Comparison of ENCODE assay signal across 28 mouse cellular contexts in the genomic region with DNA sequence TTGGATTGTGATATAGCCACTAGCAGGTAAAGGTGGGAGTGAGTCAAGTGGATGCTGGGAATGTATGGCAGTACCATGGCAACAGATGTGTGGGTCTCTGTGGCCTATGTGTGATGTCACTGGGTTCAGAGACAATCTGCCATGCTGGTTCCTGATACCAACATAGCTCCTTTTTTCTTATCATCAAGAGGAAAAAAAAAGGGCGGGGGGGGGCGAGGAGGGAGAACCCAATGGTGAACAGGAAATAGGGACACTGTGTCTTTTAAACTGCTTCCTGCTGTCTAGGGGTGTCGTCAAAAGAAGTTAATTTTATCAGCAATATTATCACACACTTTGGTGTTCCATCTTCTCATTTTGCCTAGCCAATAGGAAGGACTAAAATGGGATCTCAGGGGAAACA.
"Had no signal": no experiment of that assay in that cellular context is flagged by ENCODE, and none has a peak within 500 bp of the region (broad histone marks: within the 10 kb centered on the region; RNA-seq: fewer than 3 reads in every experiment).

No protein-coding gene starts in this region.

- H3K4me3 ChIP-seq: limb, embryonic 10.5 days; limb, embryonic 12.5 days; limb, embryonic 13.5 days; limb, embryonic 15.5 days; liver, embryonic 12.5 days; liver, embryonic 13.5 days; liver, embryonic 15.5 days; lung, embryonic 15.5 days; megakaryocyte, embryonic 14.5 days; midbrain, embryonic 10.5 days; midbrain, embryonic 12.5 days; midbrain, embryonic 13.5 days; midbrain, embryonic 15.5 days; myocyte; neural tube, embryonic 12.5 days had no signal

- H3K27ac ChIP-seq: limb, embryonic 10.5 days; limb, embryonic 12.5 days; limb, embryonic 13.5 days; limb, embryonic 15.5 days; liver, embryonic 12.5 days; liver, embryonic 13.5 days; liver, embryonic 14.5 days; liver, embryonic 15.5 days; lung, embryonic 15.5 days; macrophage; midbrain, embryonic 10.5 days; midbrain, embryonic 12.5 days; midbrain, embryonic 13.5 days; midbrain, embryonic 15.5 days; neural tube, embryonic 12.5 days had no signal

- H3K4me1 ChIP-seq: limb, embryonic 10.5 days; limb, embryonic 12.5 days; limb, embryonic 13.5 days; limb, embryonic 15.5 days; liver, embryonic 12.5 days; liver, embryonic 13.5 days; liver, embryonic 15.5 days; lung, embryonic 15.5 days; megakaryocyte, embryonic 14.5 days; midbrain, embryonic 13.5 days; midbrain, embryonic 15.5 days; neural tube, embryonic 12.5 days had no signal

- DNase-seq: left cerebral cortex, postnatal 4 days; liver; liver, embryonic 13.5 days; liver, postnatal 0 days; lung, adult 18-20 months; lung, adult 2 months; lung, embryonic 14.5 days; lung, postnatal 10 days; lung, postnatal 14 days; lung, postnatal 36 days; lung, postnatal 4 days; midbrain, embryonic 14.5 days had no signal

- H3K9ac ChIP-seq: limb, embryonic 12.5 days; limb, embryonic 13.5 days; limb, embryonic 15.5 days; liver, embryonic 12.5 days; liver, embryonic 13.5 days; liver, embryonic 14.5 days; liver, embryonic 15.5 days; liver, postnatal 0 days; lung, embryonic 14.5 days; lung, embryonic 15.5 days; midbrain, embryonic 12.5 days; midbrain, embryonic 13.5 days; midbrain, embryonic 15.5 days; neural tube, embryonic 12.5 days had no signal

- H3K9me3 ChIP-seq: limb, embryonic 10.5 days; limb, embryonic 12.5 days; limb, embryonic 13.5 days; limb, embryonic 15.5 days; liver, embryonic 12.5 days; liver, embryonic 13.5 days; liver, embryonic 15.5 days; lung, embryonic 15.5 days; megakaryocyte, embryonic 14.5 days; midbrain, embryonic 10.5 days; midbrain, embryonic 12.5 days; midbrain, embryonic 13.5 days; midbrain, embryonic 15.5 days; neural tube, embryonic 12.5 days had no signal

- H3K36me3 ChIP-seq: limb, embryonic 10.5 days; limb, embryonic 12.5 days; limb, embryonic 13.5 days; limb, embryonic 15.5 days; liver, embryonic 12.5 days; liver, embryonic 13.5 days; liver, embryonic 15.5 days; lung, embryonic 15.5 days; midbrain, embryonic 10.5 days; midbrain, embryonic 12.5 days; midbrain, embryonic 13.5 days; midbrain, embryonic 15.5 days; neural tube, embryonic 12.5 days had no signal

- H3K27me3 ChIP-seq: limb, embryonic 12.5 days; limb, embryonic 13.5 days; limb, embryonic 15.5 days; liver, embryonic 12.5 days; liver, embryonic 13.5 days; liver, embryonic 15.5 days; lung, embryonic 15.5 days; megakaryocyte, embryonic 14.5 days; midbrain, embryonic 12.5 days; midbrain, embryonic 13.5 days; midbrain, embryonic 15.5 days; neural tube, embryonic 12.5 days had no signal
